In genomic region chr7:110615792-110616191, GRCm38 (mm10) we compare ENCODE assay signal across 7 mouse cellular contexts. TPM values are rescaled to one million over a fixed set of nuclear protein-coding genes. Genes with fewer than 3 reads are reported as not detected.
DNase-seq lines count a peak whose midpoint lies in the region; ATAC-seq and TF ChIP-seq lines count a peak whose summit lies in the region.

No protein-coding gene starts in this region.

- no peak overlapping the region for H3K27ac ChIP-seq in embryonic facial prominence, embryonic 15.5 days (replicated peaks)
- peak overlapping the region; percentile 8; the same call in 1 of the 2 replicates for H3K27ac ChIP-seq in heart, embryonic 16.5 days (ENCODE audit: low read length)
- H3K27ac ChIP-seq in midbrain, postnatal 0 days (ENCODE audit: low read depth, low read length) = no peak overlapping the region
- no peak overlapping the region for H3K27ac ChIP-seq in cerebellum, adult 2 months (ENCODE audit: insufficient read depth, low read length)

- no peak for TF ChIP-seq CTCF in midbrain, postnatal 0 days (IDR thresholded peaks at IDR 0.05)
- TF ChIP-seq CTCF in cerebellum, adult 2 months (IDR thresholded peaks at IDR 0.05; ENCODE audit: borderline replicate concordance, insufficient read depth, low read depth, low read length) = no peak

- H3K4me3 ChIP-seq in embryonic facial prominence, embryonic 15.5 days (replicated peaks) = peak overlapping the region; percentile 84
- peak overlapping the region; percentile 96; the same call in 1 of the 2 replicates for H3K4me3 ChIP-seq in heart, embryonic 16.5 days (ENCODE audit: low read length)
- H3K4me3 ChIP-seq in midbrain, postnatal 0 days (ENCODE audit: low read depth, low read length) = peak overlapping the region; percentile 98
- H3K4me3 ChIP-seq in cerebellum, adult 2 months (replicated peaks; ENCODE audit: insufficient read depth, low read depth, low read length) = no peak overlapping the region

- no peak overlapping the region for H3K9ac ChIP-seq in embryonic facial prominence, embryonic 15.5 days
- H3K9ac ChIP-seq in heart, embryonic 16.5 days (ENCODE audit: low read length) = peak overlapping the region; percentile 99
- no peak overlapping the region for H3K9ac ChIP-seq in midbrain, postnatal 0 days (replicated peaks; ENCODE audit: low read length, poor library complexity, severe bottlenecking)

- ATAC-seq in embryonic facial prominence, embryonic 15.5 days (ENCODE audit: insufficient number of reproducible peaks, low FRiP score, low TSS enrichment, low read depth) = no peak
- no peak for ATAC-seq in heart, embryonic 16.5 days (replicated peaks; ENCODE audit: extremely low read depth, insufficient read depth, low FRiP score)
- no peak for ATAC-seq in midbrain, postnatal 0 days (ENCODE audit: low FRiP score)

- no peaks in the 10 kb centered on the region; the same call in 1 of the 2 replicates for H3K27me3 ChIP-seq in embryonic facial prominence, embryonic 15.5 days
- H3K27me3 ChIP-seq in heart, embryonic 16.5 days (ENCODE audit: control insufficient read depth, insufficient read depth, low read length) = no peaks in the 10 kb centered on the region
- H3K27me3 ChIP-seq in midbrain, postnatal 0 days (ENCODE audit: insufficient read depth, low read length) = no peaks in the 10 kb centered on the region
- no peaks in the 10 kb centered on the region for H3K27me3 ChIP-seq in cerebellum, adult 2 months (ENCODE audit: control insufficient read depth, insufficient read depth, low read length)

- no peak for TF ChIP-seq POLR2A in cerebellum, adult 2 months (IDR thresholded peaks at IDR 0.05; ENCODE audit: borderline replicate concordance, insufficient read depth, low read length)

- WGBS in embryonic facial prominence, embryonic 15.5 days = 14% methylated on average over 11 of the region's 11 CpGs
- 22% methylated on average over 11 of the region's 11 CpGs for WGBS in heart, embryonic 16.5 days
- WGBS in midbrain, postnatal 0 days = 21% methylated on average over 11 of the region's 11 CpGs
- WGBS in cerebellum, adult 2 months = 66% methylated on average over 11 of the region's 11 CpGs

- H3K36me3 ChIP-seq in embryonic facial prominence, embryonic 15.5 days = no peaks in the 10 kb centered on the region
- no peaks in the 10 kb centered on the region for H3K36me3 ChIP-seq in heart, embryonic 16.5 days (ENCODE audit: control insufficient read depth, insufficient read depth)
- no peaks in the 10 kb centered on the region for H3K36me3 ChIP-seq in midbrain, postnatal 0 days (ENCODE audit: insufficient read depth, low read length)

- no peaks in the 10 kb centered on the region for H3K9me3 ChIP-seq in embryonic facial prominence, embryonic 15.5 days (replicated peaks)
- H3K9me3 ChIP-seq in heart, embryonic 16.5 days (replicated peaks; ENCODE audit: control insufficient read depth, low read length) = no peaks in the 10 kb centered on the region
- no peaks in the 10 kb centered on the region for H3K9me3 ChIP-seq in midbrain, postnatal 0 days (ENCODE audit: low read length)

- peak overlapping the region; percentile 85 for H3K4me2 ChIP-seq in embryonic facial prominence, embryonic 15.5 days (replicated peaks)
- H3K4me2 ChIP-seq in heart, embryonic 16.5 days (ENCODE audit: low read depth, low read length) = peak overlapping the region; percentile 93
- H3K4me2 ChIP-seq in midbrain, postnatal 0 days (ENCODE audit: low read depth, low read length, poor library complexity, severe bottlenecking) = peak overlapping the region; percentile 58

- DNase-seq in kidney, postnatal 36 days = peak; percentile 79 to 86
- DNase-seq in midbrain, postnatal 0 days (ENCODE audit: low spot score) = no peak
- DNase-seq in frontal cortex, postnatal 36 days (ENCODE audit: low spot score in 2 of 2) = no peak
- DNase-seq in cerebellum, adult 2 months = no peak
- no peak for DNase-seq in layer of hippocampus, adult 8-10 months (ENCODE audit: low spot score in 2 of 2)

- H3K4me1 ChIP-seq in embryonic facial prominence, embryonic 15.5 days = peaks cover 25% of the 10 kb centered on the region
- H3K4me1 ChIP-seq in heart, embryonic 16.5 days (ENCODE audit: control insufficient read depth, insufficient read depth, low read length) = peaks cover 45% of the 10 kb centered on the region
- H3K4me1 ChIP-seq in midbrain, postnatal 0 days (ENCODE audit: insufficient read depth, low read length) = no peaks in the 10 kb centered on the region
- H3K4me1 ChIP-seq in cerebellum, adult 2 months (ENCODE audit: control insufficient read depth, insufficient read depth, low read length) = no peaks in the 10 kb centered on the region

RNA-seq across cellular contexts. Expression of gene Sbf2, which starts 1.1 kb away (rescaled TPM):
- 27.7 and 28.4 TPM in 2 replicates for polyA plus RNA-seq in embryonic facial prominence, embryonic 15.5 days (2015; fragmentation: Nextera tagmentation; extraction: Ambion mirVana)
- 30.8 and 35.0 TPM in 2 replicates for polyA plus RNA-seq in heart, embryonic 16.5 days (2015; fragmentation: Nextera tagmentation; extraction: Ambion mirVana)
- total RNA-seq in midbrain, postnatal 0 days (2014; rRNA removed) = 80.1 and 114 TPM in 2 replicates
- 31.5 and 41.0 TPM in 2 replicates for polyA plus RNA-seq in midbrain, postnatal 0 days (2015; fragmentation: Nextera tagmentation; extraction: Ambion mirVana)
- 34.7 and 37.2 TPM in 2 replicates for polyA plus RNA-seq in cerebellum, adult 2 months (2012; rRNA removed)
- total RNA-seq in layer of hippocampus, adult 8-10 months (2022) = 10 to 100 TPM; 60.8 to 88.6 (median 72.1) TPM

RNA-seq across cellular contexts. Expression of gene Adm, which starts 11.7 kb away (rescaled TPM):
- polyA plus RNA-seq in embryonic facial prominence, embryonic 15.5 days (2015; fragmentation: Nextera tagmentation; extraction: Ambion mirVana) = 5.5 and 5.6 TPM in 2 replicates
- polyA plus RNA-seq in heart, embryonic 16.5 days (2015; fragmentation: Nextera tagmentation; extraction: Ambion mirVana) = 22.6 and 25.8 TPM in 2 replicates
- total RNA-seq in midbrain, postnatal 0 days (2014; rRNA removed) = 0.82 and 1.2 TPM in 2 replicates
- 2.5 and 2.6 TPM in 2 replicates for polyA plus RNA-seq in midbrain, postnatal 0 days (2015; fragmentation: Nextera tagmentation; extraction: Ambion mirVana)
- 1.6 and 3.3 TPM in 2 replicates for polyA plus RNA-seq in cerebellum, adult 2 months (2012; rRNA removed)
- 1 to 10 TPM; 1.7 to 3.1 (median 2.4) TPM for total RNA-seq in layer of hippocampus, adult 8-10 months (2022)

Comparison
In these comparisons a context has a peak if more than half of its experiments do, and no peak if none do; other contexts are left out.
1. DNase-seq: peak in kidney, postnatal 36 days (2 of 2); none in midbrain, postnatal 0 days (single experiment), frontal cortex, postnatal 36 days (0 of 2), cerebellum, adult 2 months (0 of 2) and layer of hippocampus, adult 8-10 months (0 of 2).
2. Peak in every context shown above with its lines, with median percentiles within 50 percentile points of each other: H3K4me2 ChIP-seq.